Mouse (Mus musculus): ENCODE measurements around the gene Phf12.

The Phf12 gene

DNA sequence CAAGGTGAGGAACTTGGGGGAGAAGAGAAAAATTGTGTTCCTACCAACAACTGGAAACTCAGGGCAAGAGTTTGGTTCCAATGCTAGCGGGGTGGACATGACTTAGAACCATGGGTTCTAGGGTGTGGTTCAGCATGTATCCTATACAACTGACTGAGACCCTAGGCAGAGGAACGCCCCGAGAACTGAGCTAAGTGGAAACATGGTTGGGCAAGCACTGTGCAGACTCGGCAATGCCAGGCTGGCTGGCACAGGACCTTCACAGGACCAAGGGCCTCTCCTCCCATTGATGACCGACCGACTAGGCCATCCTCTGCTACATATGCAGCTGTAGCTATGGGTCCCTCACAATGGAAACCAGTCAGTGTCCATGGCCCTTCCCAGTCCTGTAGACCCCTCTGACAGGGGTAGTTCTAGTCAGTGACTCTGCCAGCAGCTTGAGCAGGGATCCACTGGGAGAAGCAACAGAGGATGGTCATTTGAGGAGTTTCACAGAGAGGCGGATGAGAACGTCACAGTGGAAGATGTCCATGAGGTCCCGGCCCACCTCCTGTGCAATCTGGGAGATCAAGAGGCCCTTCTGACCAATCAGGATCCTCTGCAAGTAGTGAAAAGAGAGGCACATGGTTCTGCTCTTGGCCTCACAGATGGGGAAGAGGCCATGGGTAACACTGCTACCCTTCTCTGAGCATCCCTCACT lies 91.2 kb downstream of the Phf12 start:
- DNase-seq (ENCODE audit: low spot score in 2 of 2), result no peak

DNA sequence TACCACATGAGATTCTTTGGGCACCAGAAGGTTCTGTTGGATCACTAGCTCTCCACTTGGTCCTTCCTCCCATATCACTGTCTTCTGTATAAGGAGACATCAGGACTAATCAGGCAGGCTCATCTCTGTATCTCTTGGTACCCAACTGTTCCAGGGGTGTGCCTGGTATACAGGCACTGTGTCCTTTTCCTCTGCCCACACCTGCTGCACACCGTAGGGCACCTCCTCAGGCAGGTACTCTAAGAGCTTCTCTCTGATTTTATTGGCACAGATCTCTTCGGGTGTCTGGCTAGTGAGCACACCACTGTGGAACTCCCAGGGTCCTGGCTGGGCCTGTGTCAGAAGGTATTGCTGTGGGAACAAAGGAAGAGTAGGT lies 91.7 kb downstream of the Phf12 start:
- no peak for DNase-seq (ENCODE audit: low spot score in 2 of 2)

DNA sequence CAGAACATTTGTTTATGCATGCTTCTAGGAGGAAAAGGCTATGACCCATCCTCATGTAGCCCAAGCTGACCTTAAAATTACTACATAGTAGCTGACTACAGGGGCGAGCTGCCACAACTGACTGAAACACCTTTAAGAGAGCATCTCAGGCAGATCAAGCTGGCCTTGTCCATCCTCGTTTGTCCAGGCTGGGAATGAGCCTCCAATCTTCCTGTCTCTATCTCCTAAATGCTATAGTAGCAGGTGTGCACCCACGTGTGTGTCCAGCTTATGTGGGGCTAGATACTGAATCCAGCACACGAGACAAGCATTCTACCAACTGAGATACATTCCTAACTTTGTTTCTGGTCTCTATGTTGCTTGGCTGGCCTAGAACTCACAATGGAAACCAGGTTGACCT lies 92.1 kb downstream of the Phf12 start:
- no peak for DNase-seq (ENCODE audit: low spot score in 2 of 2)
